Mouse (Mus musculus): ENCODE results near the gene Reln.

DNA sequence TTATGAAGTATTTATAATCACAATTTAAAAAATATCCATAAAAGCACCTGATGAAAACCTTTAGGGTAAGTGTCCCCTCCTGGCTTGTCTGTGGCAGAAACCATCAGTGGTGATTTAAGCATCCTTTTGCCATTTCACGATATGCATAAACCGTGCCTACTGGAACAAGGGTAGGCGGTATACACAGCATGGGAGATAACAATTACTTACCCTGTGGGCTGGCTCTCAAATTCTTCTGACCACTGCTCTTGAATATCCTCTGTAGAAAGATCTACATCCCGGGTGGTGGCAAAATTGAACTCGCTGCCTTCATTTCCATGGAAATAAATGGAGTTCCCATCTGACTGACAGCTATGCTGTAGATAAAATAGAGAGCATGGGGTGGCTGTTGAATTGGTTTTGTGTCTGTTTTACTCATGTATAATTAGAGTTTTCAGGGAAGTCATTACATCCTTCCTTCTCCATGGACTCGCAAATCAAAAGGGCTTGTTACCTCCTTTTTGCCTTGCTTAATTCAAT is 264.0 kb downstream of the Reln start:
- TF ChIP-seq TCF3 (IDR thresholded peaks at IDR 0.05; ENCODE audit: insufficient read length, low read depth) (no peak), POLR2A (IDR thresholded peaks at IDR 0.05; ENCODE audit: insufficient read length, low read depth) (no peak), TCF12 (IDR thresholded peaks at IDR 0.05; ENCODE audit: insufficient read depth, poor library complexity, severe bottlenecking) (no peak), MYOG (IDR thresholded peaks at IDR 0.05; ENCODE audit: control insufficient read depth in 1 of 3, insufficient read depth in 1 of 3, insufficient read length in 2 of 3, low read depth in 2 of 3) (no peak), USF1 (IDR thresholded peaks at IDR 0.05; ENCODE audit: low read depth) (no peak), MAX (IDR thresholded peaks at IDR 0.05; ENCODE audit: low read depth) (no peak), MYOD1 (IDR thresholded peaks at IDR 0.05; ENCODE audit: control insufficient read depth in 1 of 3, insufficient read length in 2 of 3, low read depth in 2 of 3) (no peak), POLR2AphosphoS2 (IDR thresholded peaks at IDR 0.05; ENCODE audit: insufficient read length, low read depth) (no peak), SRF (IDR thresholded peaks at IDR 0.05; ENCODE audit: control insufficient read depth, insufficient read length, low read depth) (no peak), CEBPB (IDR thresholded peaks at IDR 0.05; ENCODE audit: insufficient read depth, poor library complexity, severe bottlenecking) (no peak), REST (IDR thresholded peaks at IDR 0.05; ENCODE audit: insufficient read depth, insufficient read length) (no peak), E2F4 (IDR thresholded peaks at IDR 0.05; ENCODE audit: insufficient read depth) (no peak)
